Mouse (Mus musculus): ENCODE measurements around the gene Ascc2. TPM values are rescaled to one million over a fixed set of nuclear protein-coding genes. Genes with fewer than 3 reads are reported as not detected.
"Not testable (repeated sequence)": the region's sequence is repeated elsewhere in the genome, so short reads cannot be mapped to it uniquely, and the experiment has no call there.

Ascc2 gene
- polyA plus RNA-seq, 1 experiment = 20.0 TPM

DNA sequence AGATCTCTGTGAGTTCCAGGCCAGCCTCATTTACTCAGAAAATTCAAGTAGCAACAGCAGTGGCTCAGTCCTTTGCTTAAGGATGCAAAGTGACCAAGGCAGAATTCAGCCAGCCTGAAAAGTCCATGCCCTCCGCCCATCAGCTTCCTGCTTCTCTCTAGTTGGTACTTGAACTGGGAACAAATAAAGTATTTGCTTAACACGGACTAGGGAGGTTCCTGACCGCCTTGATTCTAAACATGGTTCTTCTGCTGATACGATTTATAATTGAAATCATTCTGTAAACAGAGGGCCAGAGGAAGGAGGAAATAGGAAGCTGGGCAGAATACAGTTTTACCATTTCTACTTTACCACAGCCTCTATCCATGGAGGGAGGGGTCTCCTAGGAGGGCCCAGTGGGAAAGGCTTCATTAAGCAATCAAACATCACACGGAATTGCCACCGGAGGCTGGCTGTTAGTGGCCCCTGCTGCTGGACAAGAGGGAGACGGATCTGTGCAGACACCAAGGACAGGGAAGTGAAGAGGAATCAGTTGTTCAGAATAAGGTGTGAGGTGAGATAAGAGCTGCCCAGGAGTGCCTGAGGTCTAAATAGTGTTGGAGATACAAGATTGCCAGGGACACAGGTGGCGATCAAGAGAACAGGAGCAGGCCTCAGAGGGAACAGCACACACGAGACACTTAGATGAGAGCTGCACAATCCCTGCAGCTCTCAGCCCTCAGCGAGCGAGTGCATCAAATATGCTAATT is 51.3 kb downstream of the Ascc2 start:
- Histone ChIP-seq H3K4me3 (ENCODE audit: insufficient read depth, low read length) (no peak overlapping the region), H3K4me1 (ENCODE audit: control insufficient read depth, insufficient read depth, low read length) (no peaks in the 10 kb centered on the region), H3K27ac (ENCODE audit: insufficient read depth, low read length) (no peak overlapping the region)
- TF ChIP-seq POLR2A (IDR thresholded peaks at IDR 0.05; ENCODE audit: extremely low read depth, insufficient read depth, low read length) (no peak), CTCF (IDR thresholded peaks at IDR 0.05; ENCODE audit: extremely low read depth, insufficient read depth, low read length) (no peak)

DNA sequence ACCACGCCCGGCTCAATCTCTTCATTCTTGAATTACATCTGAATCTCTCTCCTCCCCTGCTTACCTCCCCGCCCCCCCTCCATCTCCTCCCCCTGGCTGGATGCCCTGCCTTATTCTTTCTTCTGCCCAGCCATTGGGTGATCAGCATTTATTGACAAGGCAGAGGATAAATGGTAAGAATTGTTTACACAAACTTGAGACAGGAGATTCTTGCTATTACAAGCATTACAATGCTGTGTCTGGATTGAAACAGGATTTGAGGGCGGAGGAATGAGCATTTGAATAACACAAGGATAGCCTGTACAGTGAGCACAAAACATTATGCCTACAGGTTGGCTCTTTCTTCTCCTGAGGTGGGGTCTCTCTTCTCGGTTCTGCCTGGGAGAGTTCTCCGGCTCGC is 52.8 kb downstream of the Ascc2 start:
- TF ChIP-seq CTCF (IDR thresholded peaks at IDR 0.05; ENCODE audit: extremely low read depth, insufficient read depth, low read length) = no peak
- TF ChIP-seq POLR2A (IDR thresholded peaks at IDR 0.05; ENCODE audit: extremely low read depth, insufficient read depth, low read length) = no peak
- Histone ChIP-seq H3K4me3 (ENCODE audit: insufficient read depth, low read length) (no peak overlapping the region), H3K4me1 (ENCODE audit: control insufficient read depth, insufficient read depth, low read length) (no peaks in the 10 kb centered on the region), H3K27ac (ENCODE audit: insufficient read depth, low read length) (no peak overlapping the region)

DNA sequence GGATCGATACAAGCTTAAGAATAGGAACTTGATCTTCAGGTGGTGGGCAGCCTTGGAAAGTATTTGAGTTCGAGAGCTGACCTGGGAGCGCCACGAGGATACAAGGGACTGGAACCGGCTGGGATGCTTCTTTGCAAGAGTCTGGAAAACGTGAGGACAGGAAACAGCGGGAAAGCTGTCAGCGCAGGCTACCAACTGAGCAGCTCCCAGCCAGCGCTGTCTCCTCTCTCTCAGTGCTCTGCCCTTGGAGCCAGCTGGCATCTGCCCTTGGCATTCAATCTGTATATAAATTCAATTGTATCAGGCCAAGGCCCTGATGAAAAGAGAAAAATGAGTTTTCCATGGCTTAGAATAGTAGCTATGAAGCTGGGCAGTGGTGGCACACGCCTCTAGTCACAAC is 53.7 kb downstream of the Ascc2 start:
- Histone ChIP-seq H3K4me1 (ENCODE audit: control insufficient read depth, insufficient read depth, low read length) (no peaks in the 10 kb centered on the region), H3K4me3 (ENCODE audit: insufficient read depth, low read length) (no peak overlapping the region), H3K27ac (ENCODE audit: insufficient read depth, low read length) (no peak overlapping the region)
- TF ChIP-seq CTCF (IDR thresholded peaks at IDR 0.05; ENCODE audit: extremely low read depth, insufficient read depth, low read length) = no peak
- no peak for TF ChIP-seq POLR2A (IDR thresholded peaks at IDR 0.05; ENCODE audit: extremely low read depth, insufficient read depth, low read length)

DNA sequence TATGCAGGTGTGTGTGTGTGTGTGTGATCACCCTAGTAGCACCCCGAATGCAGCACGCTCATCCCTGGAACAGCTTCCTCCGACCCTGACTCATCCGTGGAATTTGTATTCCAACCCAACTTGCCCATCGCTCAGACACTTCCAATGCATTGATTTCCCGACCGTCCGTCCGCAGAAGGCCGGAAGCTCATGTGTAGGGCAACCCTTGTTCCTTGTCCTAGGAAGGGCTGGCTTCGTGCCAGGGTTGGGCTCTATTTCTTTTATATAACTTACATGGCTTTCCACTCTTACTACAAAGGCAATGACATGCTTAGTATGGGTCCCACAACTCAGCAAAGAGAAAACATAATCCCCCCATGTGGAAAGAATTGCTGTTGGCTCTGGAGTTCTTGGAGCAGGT is 54.6 kb downstream of the Ascc2 start:
- H3K4me3 ChIP-seq (ENCODE audit: insufficient read depth, low read length) = no peak overlapping the region
- H3K27ac ChIP-seq (ENCODE audit: insufficient read depth, low read length) = no peak overlapping the region
- no peak for TF ChIP-seq CTCF (IDR thresholded peaks at IDR 0.05; ENCODE audit: extremely low read depth, insufficient read depth, low read length)
- no peaks in the 10 kb centered on the region for H3K4me1 ChIP-seq (ENCODE audit: control insufficient read depth, insufficient read depth, low read length)

DNA sequence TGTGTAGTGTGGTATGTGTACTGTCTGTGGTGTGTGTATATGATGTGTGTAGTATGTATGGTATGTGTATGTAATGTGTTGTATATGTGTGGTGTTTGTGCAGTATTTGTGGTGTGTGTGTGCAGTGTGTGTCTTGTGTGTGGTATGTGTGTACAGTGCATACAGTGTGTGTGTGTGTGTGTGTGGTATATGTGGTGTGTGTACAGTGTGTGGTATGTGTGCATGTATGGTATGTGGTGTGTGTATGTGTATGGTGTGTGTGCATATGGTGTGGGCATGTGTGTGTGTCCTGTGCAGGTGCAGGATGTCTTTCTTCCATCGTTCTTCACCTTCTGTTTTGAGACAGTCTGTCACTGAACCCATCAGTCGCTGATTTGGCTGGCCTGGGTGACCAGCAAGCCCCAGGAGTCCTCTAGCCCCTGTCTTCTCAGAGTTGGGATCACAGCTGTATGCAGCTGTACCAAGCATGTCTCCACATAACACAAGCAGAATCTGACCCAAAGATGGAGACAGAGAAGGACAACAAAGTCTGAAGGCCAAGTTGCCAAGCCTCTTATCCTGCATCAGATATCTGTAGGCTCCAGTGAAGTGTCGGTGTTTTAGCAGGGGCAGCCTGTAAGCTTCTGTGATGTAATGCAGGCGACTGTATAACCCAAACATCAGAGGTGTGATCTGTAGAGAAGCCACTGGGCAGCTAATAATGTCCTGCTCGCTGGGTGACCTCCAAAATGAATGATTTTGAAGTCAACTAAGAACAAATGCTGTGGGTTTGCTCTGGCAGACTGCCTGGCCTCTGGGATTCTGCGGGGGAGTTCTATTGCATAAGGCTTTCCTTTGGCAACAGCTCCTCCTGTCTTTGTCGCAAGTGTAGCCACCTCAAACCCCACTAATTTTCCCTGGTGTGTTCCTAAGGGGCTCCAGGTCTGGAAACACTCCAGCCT is 59.8 kb downstream of the Ascc2 start:
- Histone ChIP-seq H3K27ac (ENCODE audit: insufficient read depth, low read length) (no peak overlapping the region), H3K4me3 (ENCODE audit: insufficient read depth, low read length) (no peak overlapping the region)
- peak; percentile 44 for TF ChIP-seq CTCF (IDR thresholded peaks at IDR 0.05; ENCODE audit: extremely low read depth, insufficient read depth, low read length)
- no peak for TF ChIP-seq POLR2A (IDR thresholded peaks at IDR 0.05; ENCODE audit: extremely low read depth, insufficient read depth, low read length)

DNA sequence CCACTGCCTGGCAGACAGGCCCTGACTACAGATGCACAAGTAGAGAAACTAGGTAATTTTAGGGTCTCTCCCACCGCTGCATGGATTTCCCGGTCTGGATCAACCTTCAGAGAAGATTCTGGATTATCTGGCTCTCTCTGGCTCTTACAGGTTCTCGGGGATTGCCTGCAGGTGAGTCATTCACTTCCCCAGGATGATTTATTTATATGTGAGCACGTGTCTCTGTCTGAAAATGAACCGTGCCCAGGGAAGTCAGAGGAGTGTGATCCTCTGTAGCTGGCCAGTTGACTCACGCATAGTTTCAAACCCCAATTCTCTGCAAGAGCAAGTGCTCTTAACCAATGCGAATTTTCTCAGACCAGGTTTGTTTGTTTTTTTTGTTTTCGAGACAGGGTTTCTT is 63.2 kb downstream of the Ascc2 start:
- TF ChIP-seq POLR2A (IDR thresholded peaks at IDR 0.05; ENCODE audit: extremely low read depth, insufficient read depth, low read length) = no peak
- no peak for TF ChIP-seq CTCF (IDR thresholded peaks at IDR 0.05; ENCODE audit: extremely low read depth, insufficient read depth, low read length)
- Histone ChIP-seq H3K4me3 (ENCODE audit: insufficient read depth, low read length) (no peak overlapping the region), H3K4me1 (ENCODE audit: control insufficient read depth, insufficient read depth, low read length) (peaks cover 4% of the 10 kb centered on the region), H3K27ac (ENCODE audit: insufficient read depth, low read length) (no peak overlapping the region)

More for the DNA sequence above, 59.8 kb downstream of the Ascc2 start:
- H3K4me1 ChIP-seq (ENCODE audit: control insufficient read depth, insufficient read depth, low read length) = peaks cover 2% of the 10 kb centered on the region; the same call in 1 of the 2 replicates

DNA sequence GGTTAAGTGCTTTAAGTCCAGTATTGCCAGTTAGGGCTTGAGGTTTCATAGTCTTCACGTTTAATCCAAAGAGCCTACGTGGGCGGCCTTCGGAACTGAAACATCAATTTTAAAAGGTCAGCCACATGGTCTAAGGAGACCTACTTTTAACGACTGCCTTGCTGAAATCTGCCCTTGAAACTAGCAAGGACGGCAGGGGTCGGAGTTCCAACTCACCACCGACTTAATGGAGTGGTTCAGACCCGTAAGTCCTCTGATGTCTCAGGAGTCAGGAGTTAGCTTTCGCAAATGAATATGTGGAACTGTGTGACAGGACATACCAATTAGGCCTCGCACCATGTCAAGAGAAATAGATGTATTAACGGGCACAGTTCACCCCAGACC is 66.1 kb downstream of the Ascc2 start:
- Histone ChIP-seq H3K27ac (ENCODE audit: insufficient read depth, low read length) (peak overlapping the region; percentile 40), H3K4me1 (ENCODE audit: control insufficient read depth, insufficient read depth, low read length) (peaks cover 2% of the 10 kb centered on the region), H3K4me3 (ENCODE audit: insufficient read depth, low read length) (peak overlapping the region; percentile 79)
- no peak for TF ChIP-seq CTCF (IDR thresholded peaks at IDR 0.05; ENCODE audit: extremely low read depth, insufficient read depth, low read length)
- no peak for TF ChIP-seq POLR2A (IDR thresholded peaks at IDR 0.05; ENCODE audit: extremely low read depth, insufficient read depth, low read length)

DNA sequence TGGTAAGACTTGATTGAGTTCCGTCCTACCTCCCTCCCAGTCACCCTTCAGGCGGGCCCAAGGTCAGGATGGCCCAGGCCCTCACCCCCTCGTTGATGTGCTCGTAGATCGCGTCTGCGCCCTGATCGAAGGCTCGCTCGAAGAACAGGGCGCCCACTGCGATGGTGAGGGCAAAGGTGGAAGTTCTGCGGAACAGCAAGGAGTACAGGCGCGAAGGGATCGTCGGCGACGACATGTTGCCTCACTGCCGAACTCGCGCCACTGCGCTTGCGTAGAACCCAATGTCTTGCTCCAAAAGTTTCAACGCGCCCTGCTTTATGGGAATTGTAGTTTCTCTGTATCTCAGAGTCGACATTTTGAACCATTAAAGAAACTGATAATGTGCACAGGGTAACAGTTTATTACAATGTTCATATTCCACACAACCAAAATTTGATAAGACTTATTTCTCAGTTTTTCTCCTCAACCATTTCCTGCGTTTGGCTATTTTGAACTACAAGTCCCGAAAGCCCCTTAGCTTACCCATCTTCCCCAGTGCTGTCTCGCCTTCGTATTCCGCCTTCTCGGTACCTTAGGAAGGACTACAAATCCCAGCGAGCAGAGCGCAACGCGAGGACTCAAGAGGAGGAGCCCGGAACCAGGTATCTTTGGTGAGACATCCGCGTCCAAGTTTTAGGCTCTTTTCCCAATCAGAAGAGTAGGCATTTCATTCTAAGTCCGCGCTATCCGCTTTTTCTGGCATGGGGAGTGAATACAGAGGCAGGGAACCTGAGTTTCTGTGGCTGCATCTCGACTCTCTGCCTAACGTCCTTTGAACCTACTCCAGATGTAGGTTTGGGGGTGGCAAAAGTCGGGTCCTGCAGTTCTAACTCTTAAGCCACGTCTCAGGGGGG is 66.8 kb downstream of the Ascc2 start, which contains the start of the genes Uqcr10 and Zmat5:
Uqcr10 (minus strand) TSS at position 271 of the 893 bp plus-strand sequence.
Zmat5 (plus strand) TSS at position 607 of the 893 bp plus-strand sequence.
- TF ChIP-seq CTCF (IDR thresholded peaks at IDR 0.05; ENCODE audit: extremely low read depth, insufficient read depth, low read length) (no peak), POLR2A (IDR thresholded peaks at IDR 0.05; ENCODE audit: extremely low read depth, insufficient read depth, low read length) (peak; percentile 99)
- peak within 1 kb of the TSS; percentile 40 for H3K27ac ChIP-seq (ENCODE audit: insufficient read depth, low read length)
- peaks cover 2% of the 10 kb centered on the region for H3K4me1 ChIP-seq (ENCODE audit: control insufficient read depth, insufficient read depth, low read length)
- H3K4me3 ChIP-seq (ENCODE audit: insufficient read depth, low read length) = peak within 1 kb of the TSS; percentile 79

DNA sequence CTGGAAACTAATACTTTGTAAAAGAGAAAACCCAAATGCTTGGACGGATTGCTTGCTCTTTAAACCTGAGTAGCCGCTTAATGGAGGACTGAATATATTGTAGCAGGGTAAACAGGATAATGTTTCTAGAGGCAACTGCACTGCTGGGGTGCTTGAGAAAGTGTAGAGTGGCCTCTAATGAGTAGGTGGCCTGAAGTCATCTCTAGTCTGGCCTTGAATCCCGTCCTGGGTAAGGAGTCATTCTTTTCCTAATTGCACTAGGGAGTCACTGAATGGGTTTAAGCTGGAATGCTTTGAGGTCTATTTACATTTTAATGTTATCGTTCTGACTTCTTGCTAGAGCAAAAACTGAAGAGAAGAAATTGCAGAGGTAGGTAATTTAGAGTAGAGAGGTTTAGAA is 67.6 kb downstream of the Ascc2 start:
- H3K4me3 ChIP-seq (ENCODE audit: insufficient read depth, low read length) = peak overlapping the region; percentile 79
- no peak overlapping the region for H3K27ac ChIP-seq (ENCODE audit: insufficient read depth, low read length)
- TF ChIP-seq CTCF (IDR thresholded peaks at IDR 0.05; ENCODE audit: extremely low read depth, insufficient read depth, low read length) (no peak), POLR2A (IDR thresholded peaks at IDR 0.05; ENCODE audit: extremely low read depth, insufficient read depth, low read length) (no peak)
- H3K4me1 ChIP-seq (ENCODE audit: control insufficient read depth, insufficient read depth, low read length) = peaks cover 2% of the 10 kb centered on the region

DNA sequence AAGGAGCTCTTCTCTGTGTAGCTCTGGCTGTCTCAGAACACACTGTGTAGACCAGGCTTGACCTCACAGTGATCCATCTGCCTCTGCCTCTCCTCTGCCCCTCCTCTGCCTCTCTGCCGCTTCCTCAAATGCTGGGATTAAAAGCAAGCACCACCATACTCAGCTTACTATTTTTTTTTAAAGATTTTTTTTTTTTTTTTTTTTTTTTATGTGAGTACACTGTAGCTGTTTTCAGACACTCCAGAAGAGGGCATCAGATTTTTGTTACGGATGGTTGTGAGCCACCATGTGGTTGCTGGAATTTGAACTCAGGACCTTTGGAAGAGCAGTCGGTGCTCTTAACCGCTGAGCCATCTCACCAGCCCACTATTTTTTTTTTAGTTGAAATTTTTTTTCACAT is 72.6 kb downstream of the Ascc2 start:
- not testable (repeated sequence) for H3K27ac ChIP-seq (ENCODE audit: insufficient read depth, low read length); H3K4me3 ChIP-seq (ENCODE audit: insufficient read depth, low read length); H3K4me1 ChIP-seq (ENCODE audit: control insufficient read depth, insufficient read depth, low read length)
